Mouse (Mus musculus): ENCODE results near the gene Mpnd. TPM values are rescaled to one million over a fixed set of nuclear protein-coding genes. Genes with fewer than 3 reads are reported as not detected.

Gene Mpnd
- polyA plus RNA-seq, 1 experiment from 2014 or later: 174 TPM

DNA sequence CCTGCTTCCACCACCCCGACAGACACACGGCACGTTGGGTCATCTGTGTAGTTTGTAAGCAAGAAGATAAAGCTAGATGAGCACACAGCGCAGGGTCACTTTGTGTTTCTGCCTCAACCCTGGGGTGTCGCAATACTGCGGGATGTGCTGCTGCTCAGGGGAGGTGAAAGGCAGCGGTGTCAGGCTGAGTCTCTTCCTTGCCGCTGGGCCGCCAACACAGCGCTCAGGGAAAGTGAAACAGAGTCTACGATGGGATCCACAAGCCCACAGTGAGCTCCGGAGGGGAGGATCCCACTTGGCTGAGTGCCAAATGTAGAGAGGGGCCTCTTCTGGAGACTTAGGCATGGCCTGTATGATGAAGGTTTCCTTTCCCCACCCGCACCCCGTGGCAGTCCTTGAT lies 42.3 kb upstream of the Mpnd start:
- no peaks in the 10 kb centered on the region for H3K9me3 ChIP-seq
- H3K9ac ChIP-seq: no peak overlapping the region
- 82% methylated on average over 14 of the region's 14 CpGs for WGBS
- ATAC-seq (ENCODE audit: insufficient number of reproducible peaks, insufficient read depth, low FRiP score, low TSS enrichment): no peak
- no peak overlapping the region for H3K4me3 ChIP-seq
- H3K4me2 ChIP-seq (replicated peaks): no peak overlapping the region
- H3K27me3 ChIP-seq: no peaks in the 10 kb centered on the region
- H3K4me1 ChIP-seq: peaks cover 16% of the 10 kb centered on the region
- no peak overlapping the region for H3K27ac ChIP-seq
- H3K36me3 ChIP-seq: peaks cover 46% of the 10 kb centered on the region

DNA sequence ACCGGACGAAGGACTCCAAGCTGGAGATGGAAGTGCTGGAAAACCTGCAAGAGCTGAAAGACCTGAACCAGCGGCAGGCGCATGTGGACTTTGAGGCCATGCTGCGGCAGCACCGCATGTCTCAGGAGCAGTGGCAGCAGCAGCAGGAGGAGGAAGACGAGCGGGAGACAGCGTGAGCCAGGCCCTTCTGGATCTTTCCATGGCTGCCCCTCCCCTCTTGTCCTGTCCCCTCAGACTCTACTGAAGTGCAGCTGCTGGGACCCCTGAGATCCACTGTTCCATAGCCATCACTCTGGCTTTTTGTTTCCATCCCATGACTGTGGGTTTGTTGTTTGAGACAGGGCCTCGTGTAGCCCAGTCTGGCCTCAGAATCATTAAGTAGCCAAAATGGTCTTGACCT lies 41.0 kb upstream of the Mpnd start:
- Histone ChIP-seq H3K36me3 (peaks cover 46% of the 10 kb centered on the region), H3K4me2 (replicated peaks) (no peak overlapping the region), H3K9ac (no peak overlapping the region), H3K27me3 (no peaks in the 10 kb centered on the region), H3K4me3 (no peak overlapping the region), H3K4me1 (peaks cover 17% of the 10 kb centered on the region), H3K9me3 (no peaks in the 10 kb centered on the region), H3K27ac (no peak overlapping the region)
- 90% methylated on average over 10 of the region's 10 CpGs for WGBS
- ATAC-seq (ENCODE audit: insufficient number of reproducible peaks, insufficient read depth, low FRiP score, low TSS enrichment): no peak

DNA sequence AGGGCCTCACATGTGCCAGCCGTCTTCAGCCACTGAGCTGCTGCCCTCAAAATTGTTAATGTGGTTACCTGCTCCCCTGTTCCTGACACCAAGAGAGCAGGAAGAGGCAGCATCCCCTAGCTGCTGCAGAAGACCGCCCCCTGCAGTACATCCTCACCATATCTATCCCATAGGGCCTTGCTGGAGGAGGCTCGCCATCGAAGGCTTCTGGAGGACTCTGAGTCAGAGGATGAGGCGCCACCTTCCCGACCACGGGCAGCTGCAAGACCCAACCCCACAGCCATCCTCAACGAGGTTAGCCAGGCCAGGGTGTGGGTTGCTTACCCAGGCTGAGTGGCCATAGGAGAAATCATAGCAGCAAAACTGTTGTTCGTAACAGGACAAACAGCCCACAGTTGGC lies 40.5 kb upstream of the Mpnd start:
- 82% methylated on average over 9 of the region's 9 CpGs for WGBS
- no peak for ATAC-seq (ENCODE audit: insufficient number of reproducible peaks, insufficient read depth, low FRiP score, low TSS enrichment)
- Histone ChIP-seq H3K36me3 (peaks cover 46% of the 10 kb centered on the region), H3K27me3 (no peaks in the 10 kb centered on the region), H3K4me2 (replicated peaks) (no peak overlapping the region), H3K9ac (no peak overlapping the region; the same call in 1 of the 2 replicates), H3K4me1 (peaks cover 19% of the 10 kb centered on the region), H3K27ac (no peak overlapping the region), H3K4me3 (no peak overlapping the region), H3K9me3 (no peaks in the 10 kb centered on the region)

DNA sequence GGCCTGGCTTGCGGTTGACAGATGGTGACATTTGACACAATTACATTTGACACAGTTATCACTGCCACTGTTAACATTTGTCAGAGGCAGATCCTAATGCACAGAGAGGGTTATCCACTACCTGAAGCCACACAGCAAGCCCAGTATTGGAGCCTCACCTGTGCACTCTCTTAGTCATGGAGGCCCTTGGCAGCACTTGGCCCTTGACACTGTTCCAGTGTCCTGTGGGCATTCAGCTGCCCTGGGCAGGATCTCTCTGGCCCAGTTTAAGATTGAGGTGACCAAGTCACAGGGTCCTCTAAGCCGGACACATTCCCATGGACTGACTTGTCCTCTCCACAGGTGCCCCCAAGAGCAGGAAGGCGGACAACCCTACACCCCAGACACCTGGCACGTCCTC lies 38.3 kb upstream of the Mpnd start:
- peaks cover 24% of the 10 kb centered on the region; the same call in 1 of the 2 replicates for H3K4me1 ChIP-seq
- peaks cover 40% of the 10 kb centered on the region for H3K36me3 ChIP-seq
- H3K9me3 ChIP-seq: no peaks in the 10 kb centered on the region
- H3K9ac ChIP-seq: no peak overlapping the region
- no peak for ATAC-seq (ENCODE audit: insufficient number of reproducible peaks, insufficient read depth, low FRiP score, low TSS enrichment)
- no peak overlapping the region for H3K4me2 ChIP-seq (replicated peaks)
- no peak overlapping the region for H3K27ac ChIP-seq
- no peak overlapping the region for H3K4me3 ChIP-seq
- 90% methylated on average over 4 of the region's 4 CpGs for WGBS
- H3K27me3 ChIP-seq: 0 out of 2 replicates have a peak, but pooled peaks cover 6% of the 10 kb centered on the region

GRCm38 (mm10) chr17:55968210-55968609 lies 37.3 kb upstream of the Mpnd start:
- H3K4me3 ChIP-seq: no peak overlapping the region
- H3K27ac ChIP-seq: no peak overlapping the region
- H3K9me3 ChIP-seq: no peaks in the 10 kb centered on the region
- 0 out of 2 replicates have a peak, but pooled peaks cover 6% of the 10 kb centered on the region for H3K27me3 ChIP-seq
- no peak overlapping the region for H3K4me2 ChIP-seq (replicated peaks)
- WGBS: 56% methylated on average over 7 of the region's 7 CpGs
- peaks cover 21% of the 10 kb centered on the region; the same call in 1 of the 2 replicates for H3K4me1 ChIP-seq
- no peak for ATAC-seq (ENCODE audit: insufficient number of reproducible peaks, insufficient read depth, low FRiP score, low TSS enrichment)
- peaks cover 33% of the 10 kb centered on the region for H3K36me3 ChIP-seq
- no peak overlapping the region; the same call in 1 of the 2 replicates for H3K9ac ChIP-seq

DNA sequence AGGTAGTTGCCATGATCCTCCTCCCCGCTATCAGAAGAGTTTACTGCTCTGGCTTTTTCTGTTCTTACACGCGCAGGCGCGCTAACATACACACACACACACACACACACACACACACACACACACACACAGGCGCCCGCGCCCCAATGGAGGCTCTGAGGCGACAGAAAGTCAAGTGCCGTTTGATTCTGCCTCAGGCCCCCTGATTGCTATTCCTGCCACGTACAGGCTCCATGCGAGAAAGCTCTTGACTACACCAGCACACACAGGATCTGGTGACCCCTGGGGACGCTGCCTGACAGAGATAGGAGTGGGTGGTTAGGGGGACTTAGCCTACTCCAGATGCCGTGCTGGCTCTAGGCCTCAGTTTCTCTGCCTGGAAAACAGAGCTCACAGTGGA lies 36.0 kb upstream of the Mpnd start:
- H3K4me2 ChIP-seq (replicated peaks): peak overlapping the region; percentile 68; the same call in 1 of the 2 replicates
- peak overlapping the region; percentile 53; the same call in 1 of the 2 replicates for H3K4me3 ChIP-seq
- H3K27me3 ChIP-seq: 0 out of 2 replicates have a peak, but pooled peaks cover 6% of the 10 kb centered on the region
- no peak overlapping the region for H3K9ac ChIP-seq
- ATAC-seq (ENCODE audit: insufficient number of reproducible peaks, insufficient read depth, low FRiP score, low TSS enrichment): no peak
- 44% methylated on average over 14 of the region's 14 CpGs for WGBS
- H3K27ac ChIP-seq: no peak overlapping the region
- peaks cover 31% of the 10 kb centered on the region for H3K36me3 ChIP-seq
- H3K9me3 ChIP-seq: no peaks in the 10 kb centered on the region
- peaks cover 21% of the 10 kb centered on the region; the same call in 1 of the 2 replicates for H3K4me1 ChIP-seq

DNA sequence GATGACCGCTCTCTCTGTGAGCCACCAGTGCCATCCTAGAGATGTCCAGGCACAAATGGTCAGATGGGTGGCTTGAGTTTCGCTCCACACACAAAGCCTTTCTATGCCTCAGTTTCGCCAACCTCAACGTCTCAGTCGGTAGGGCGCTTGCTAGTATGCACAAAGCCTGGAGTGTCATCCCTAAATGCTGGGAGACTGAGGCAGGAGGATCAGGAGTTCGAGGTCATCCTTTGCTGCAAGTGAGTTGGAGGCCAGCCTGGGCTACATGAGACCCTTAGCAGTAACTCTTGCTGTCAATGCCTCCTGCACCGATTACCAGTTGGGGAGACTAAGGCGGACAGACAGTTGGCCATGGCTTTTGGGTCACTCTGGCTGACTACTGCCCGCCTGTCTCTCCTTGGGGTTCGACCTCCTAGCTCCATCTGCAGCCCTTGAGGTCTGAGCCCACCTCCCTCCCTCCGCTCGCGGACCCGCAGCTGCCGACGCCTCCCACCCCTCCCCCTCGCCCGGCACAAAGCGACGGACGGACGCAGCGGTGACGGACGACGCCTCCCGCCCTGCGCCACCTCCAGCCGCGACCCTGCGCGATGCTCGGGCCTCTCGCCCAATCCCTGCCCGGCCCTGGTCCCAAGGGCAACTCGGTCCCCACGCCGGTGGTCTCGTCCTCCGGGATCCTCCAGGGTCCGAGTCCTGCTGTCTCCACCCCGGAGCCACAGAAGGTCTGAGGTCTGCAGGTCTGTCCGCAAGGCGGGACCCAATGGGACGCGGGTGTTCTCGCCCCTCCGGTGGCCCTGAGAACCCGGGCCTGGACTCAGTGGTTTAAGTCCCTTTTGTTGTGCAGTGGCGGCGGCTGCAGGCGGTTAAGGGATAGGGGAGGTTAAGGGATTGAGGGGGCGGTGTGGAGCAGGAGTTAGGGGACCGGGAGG lies 35.3 kb upstream of the Mpnd start, which contains the start of gene Shd:
Gene Shd (plus strand): TSS at position 502 of the 926 bp plus-strand sequence.
- Histone ChIP-seq H3K9ac (peak within 1 kb of the TSS; percentile 73), H3K9me3 (no peaks in the 10 kb centered on the region), H3K4me1 (peaks cover 21% of the 10 kb centered on the region; the same call in 1 of the 2 replicates), H3K4me2 (replicated peaks) (peak within 1 kb of the TSS; percentile 68), H3K27me3 (0 out of 2 replicates have a peak, but pooled peaks cover 6% of the 10 kb centered on the region), H3K27ac (no peak within 1 kb of the TSS), H3K36me3 (peaks cover 24% of the 10 kb centered on the region), H3K4me3 (peak within 1 kb of the TSS; percentile 53)
- WGBS: 8% methylated on average over 55 of the region's 55 CpGs
- peak; percentile 16; the same call in 1 of the 2 replicates for ATAC-seq (ENCODE audit: insufficient number of reproducible peaks, insufficient read depth, low FRiP score, low TSS enrichment)

- no peak for ATAC-seq (ENCODE audit: insufficient number of reproducible peaks, insufficient read depth, low FRiP score, low TSS enrichment)
- Histone ChIP-seq H3K4me2 (replicated peaks) (peak overlapping the region; percentile 68), H3K4me1 (peaks cover 21% of the 10 kb centered on the region; the same call in 1 of the 2 replicates), H3K4me3 (peak overlapping the region; percentile 53), H3K27ac (no peak overlapping the region), H3K36me3 (peaks cover 17% of the 10 kb centered on the region), H3K27me3 (0 out of 2 replicates have a peak, but pooled peaks cover 6% of the 10 kb centered on the region), H3K9ac (0 out of 2 replicates have a peak overlapping the region, but pooled peaks have one; percentile 16), H3K9me3 (no peaks in the 10 kb centered on the region)
- 23% methylated on average over 22 of the region's 22 CpGs for WGBS
Observed at GRCm38 (mm10) chr17:55971453-55971852, 34.1 kb upstream of the Mpnd start.

DNA sequence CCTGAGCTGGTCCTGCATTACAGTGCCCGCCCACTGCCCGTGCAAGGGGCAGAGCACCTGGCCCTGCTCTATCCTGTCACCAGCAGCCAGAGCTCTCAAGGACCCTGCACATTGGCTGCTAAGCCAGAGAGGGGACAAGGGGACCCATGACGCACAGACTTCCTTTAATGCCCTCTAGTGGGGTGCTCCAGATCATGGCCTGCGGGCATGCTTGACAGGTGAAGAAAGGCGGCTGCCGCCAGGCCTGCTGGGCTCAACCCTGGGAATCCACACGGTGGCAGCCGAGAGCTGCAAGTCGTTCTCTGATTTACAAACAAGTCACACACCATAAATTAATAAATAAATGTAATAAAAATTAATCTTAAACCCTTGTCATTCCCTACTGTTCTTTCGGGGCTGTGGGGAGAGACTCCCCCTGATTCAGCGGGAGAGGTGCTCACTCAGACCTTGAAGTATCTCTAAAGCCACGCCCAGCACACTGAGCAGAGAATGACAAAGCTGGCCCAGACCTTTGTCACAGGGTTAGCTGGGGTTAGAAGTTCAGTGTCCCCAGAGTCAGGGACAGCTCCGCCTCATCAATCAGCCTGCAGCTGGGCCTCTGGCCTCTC lies 29.2 kb upstream of the Mpnd start:
- WGBS: 18% methylated on average over 13 of the region's 13 CpGs
- ATAC-seq (ENCODE audit: insufficient number of reproducible peaks, insufficient read depth, low FRiP score, low TSS enrichment): 0 out of 2 replicates have a peak, but pooled peaks have one; percentile 52
- peaks cover 4% of the 10 kb centered on the region; the same call in 1 of the 2 replicates for H3K36me3 ChIP-seq
- H3K4me2 ChIP-seq (replicated peaks): no peak overlapping the region
- H3K27me3 ChIP-seq: 0 out of 2 replicates have a peak, but pooled peaks cover 5% of the 10 kb centered on the region
- H3K9ac ChIP-seq: no peak overlapping the region
- H3K4me1 ChIP-seq: peaks cover 2% of the 10 kb centered on the region; the same call in 1 of the 2 replicates
- H3K4me3 ChIP-seq: no peak overlapping the region
- H3K27ac ChIP-seq: no peak overlapping the region
- H3K9me3 ChIP-seq: no peaks in the 10 kb centered on the region

GRCm38 (mm10) chr17:55977301-55977700 lies 28.2 kb upstream of the Mpnd start:
- Histone ChIP-seq H3K27me3 (no peaks in the 10 kb centered on the region), H3K4me2 (replicated peaks) (no peak overlapping the region), H3K4me1 (no peaks in the 10 kb centered on the region), H3K4me3 (no peak overlapping the region), H3K36me3 (peaks cover 4% of the 10 kb centered on the region; the same call in 1 of the 2 replicates), H3K9ac (no peak overlapping the region), H3K9me3 (no peaks in the 10 kb centered on the region), H3K27ac (no peak overlapping the region)
- 50% methylated on average over 3 of the region's 3 CpGs for WGBS
- no peak for ATAC-seq (ENCODE audit: insufficient number of reproducible peaks, insufficient read depth, low FRiP score, low TSS enrichment)
